Mouse (Mus musculus): ENCODE measurements at regions not wholly inside any gene's neighbourhood (a gene's known extent, or its start where the extent isn't known, plus 50 kb on each side); places are given as distances from the start of the nearest gene placed in this dataset.
A peak's percentile ranks its signal among the peaks of the same experiment; 100 is the strongest.

- no peak for DNase-seq (ENCODE audit: low spot score)
Observed at GRCm38 (mm10) chr2:57611599-57611998, 374.2 kb downstream of the Gpd2 start.

- no peak for DNase-seq (ENCODE audit: low spot score)
Observed at GRCm38 (mm10) chr2:57613243-57613642, 375.8 kb downstream of the Gpd2 start.

GRCm38 (mm10) chr2:57614587-57614991 is 377.2 kb downstream of the Gpd2 start:
- DNase-seq (ENCODE audit: low spot score) = no peak

GRCm38 (mm10) chr2:57616525-57617225 is 379.2 kb downstream of the Gpd2 start:
- DNase-seq (ENCODE audit: low spot score) = no peak

GRCm38 (mm10) chr2:57617258-57617657 is 379.8 kb downstream of the Gpd2 start:
- no peak for DNase-seq (ENCODE audit: low spot score)

- DNase-seq (ENCODE audit: low spot score) = no peak
Observed at GRCm38 (mm10) chr2:57644117-57644516, 353.6 kb upstream of the Galnt5 start.

- no peak for DNase-seq (ENCODE audit: low spot score)
Observed at GRCm38 (mm10) chr2:57644541-57644940, 353.1 kb upstream of the Galnt5 start.

GRCm38 (mm10) chr2:57649002-57649401 is 348.7 kb upstream of the Galnt5 start:
- no peak for DNase-seq (ENCODE audit: low spot score)

GRCm38 (mm10) chr2:57657409-57657808 is 340.3 kb upstream of the Galnt5 start:
- DNase-seq (ENCODE audit: low spot score) = no peak

GRCm38 (mm10) chr2:57661838-57662237 is 335.8 kb upstream of the Galnt5 start:
- DNase-seq (ENCODE audit: low spot score) = no peak

- no peak for DNase-seq (ENCODE audit: low spot score)
Observed at GRCm38 (mm10) chr2:57672007-57672643, 325.6 kb upstream of the Galnt5 start.

- DNase-seq (ENCODE audit: low spot score) = no peak
Observed at GRCm38 (mm10) chr2:57689877-57690276, 307.8 kb upstream of the Galnt5 start.

GRCm38 (mm10) chr2:57696992-57697772 is 300.5 kb upstream of the Galnt5 start:
- no peak for DNase-seq (ENCODE audit: low spot score)

GRCm38 (mm10) chr2:57698659-57699061 is 299.0 kb upstream of the Galnt5 start:
- DNase-seq (ENCODE audit: low spot score) = peak; percentile 1

GRCm38 (mm10) chr2:57699226-57699625 is 298.5 kb upstream of the Galnt5 start:
- DNase-seq (ENCODE audit: low spot score) = no peak

- DNase-seq (ENCODE audit: low spot score) = no peak
Observed at GRCm38 (mm10) chr2:57716754-57717510, 280.8 kb upstream of the Galnt5 start.
